Mouse (Mus musculus) midbrain, postnatal 0 days (tissue): ENCODE data around the gene Hspa12b. TPM values are rescaled to one million over a fixed set of nuclear protein-coding genes. Genes with fewer than 3 reads are reported as not detected.

Source experiments
- ATAC-seq: fragments of 200-750 bp; cut with Nextera tagmentation; 2 replicates; pipeline ENCODE4 v1.8.0; 2017; ENCODE audit warnings: moderate number of reproducible peaks, mild to moderate bottlenecking, moderate TSS enrichment, moderate library complexity; ENCODE audit not compliant: low FRiP score
- DNase-seq: peaks from one replicate; pipeline ENCODE4 v3.0.0-alpha.2; 2015; ENCODE audit warnings: low spot score
- H3K27ac ChIP-seq: fragments of 300-500 bp; sonication (generic); 2 replicates; pipeline ENCODE4 v1.5.1; 2014; ENCODE audit warnings: low read depth, mild to moderate bottlenecking, low read length, mixed read lengths
- H3K27me3 ChIP-seq: fragments of 300-500 bp; sonication (generic); 2 replicates; pipeline ENCODE4 v1.6.1; 2014; ENCODE audit warnings: low read length, control low read depth, mixed read lengths; ENCODE audit not compliant: insufficient read depth
- H3K36me3 ChIP-seq: fragments of 300-500 bp; sonication (generic); 2 replicates; pipeline ENCODE4 v1.6.1; 2014; ENCODE audit warnings: low read length, control low read depth, mixed read lengths; ENCODE audit not compliant: insufficient read depth
- H3K4me1 ChIP-seq: fragments of 300-500 bp; sonication (generic); 2 replicates; pipeline ENCODE4 v1.6.1; 2014; ENCODE audit warnings: mild to moderate bottlenecking, control low read depth, antibody characterized with exemption, low read length, mixed read lengths; ENCODE audit not compliant: insufficient read depth
- H3K4me2 ChIP-seq: fragments of 300-500 bp; sonication (generic); 2 replicates; pipeline ENCODE4 v1.6.1; 2014; ENCODE audit warnings: low read depth, mild to moderate bottlenecking, low read length, mixed read lengths; ENCODE audit not compliant: poor library complexity, severe bottlenecking
- H3K4me3 ChIP-seq: fragments of 300-500 bp; sonication (generic); 2 replicates; pipeline ENCODE4 v1.5.1; 2014; ENCODE audit warnings: low read depth, mild to moderate bottlenecking, low read length, moderate library complexity
- H3K9ac ChIP-seq: fragments of 300-500 bp; sonication (generic); replicated peaks from 2 replicates; pipeline ENCODE4 v1.6.1; 2014; ENCODE audit warnings: mild to moderate bottlenecking, low read length, moderate library complexity, mixed read lengths; ENCODE audit not compliant: poor library complexity, severe bottlenecking
- H3K9me3 ChIP-seq: fragments of 300-500 bp; sonication (generic); 2 replicates; pipeline ENCODE4 v1.6.1; 2016; ENCODE audit warnings: low read length, control low read depth
- CTCF ChIP-seq: IDR thresholded peaks from 2 replicates; pipeline ENCODE4 v1.5.1; 2016; ENCODE audit warnings: antibody characterized with exemption, mild to moderate bottlenecking
- WGBS: fragments of 180-500 bp; shearing (Covaris S2); extraction: QIAGEN DNeasy Blood & Tissue Kit; methylation state at CpG from one replicate; pipeline ENCODE4 v1.1.7; 2014; 5-methylcytosine and 5-hydroxymethylcytosine counted together
- polyA plus RNA-seq: library from polyadenylated mRNA; unstranded; fragments of >200 nt; fragmentation: Nextera tagmentation; extraction: Ambion mirVana; gene quantifications from 2 replicates; pipeline ENCODE4 v1.2.1, GENCODE M21; 2015
- total RNA-seq: library from RNA; depleted of rRNA; stranded (reverse); fragments of >200 nt; gene quantifications from 2 replicates; pipeline ENCODE4 v1.2.3, GENCODE M21; 2014

Gene Hspa12b
- total and polyA plus RNA-seq, 2 experiments from 2014 or later: 2.9 to 11.1 TPM

- Histone ChIP-seq H3K4me1 (0 out of 2 replicates have a peak, but pooled peaks cover 8% of the 10 kb centered on the region), H3K27ac (no peak overlapping the region), H3K9ac (no peak overlapping the region), H3K9me3 (no peaks in the 10 kb centered on the region), H3K36me3 (no peaks in the 10 kb centered on the region), H3K4me3 (no peak overlapping the region), H3K4me2 (no peak overlapping the region), H3K27me3 (no peaks in the 10 kb centered on the region)
- DNase-seq: no peak
- 52% methylated on average over 9 of the region's 9 CpGs for WGBS
- ATAC-seq: peak; percentile 20; the same call in 1 of the 2 replicates
- no peak for TF ChIP-seq CTCF
Observed at GRCm38 (mm10) chr2:131125964-131126815, 890 bp upstream of the Hspa12b start.

GRCm38 (mm10) chr2:131128211-131128610, 1.1 kb downstream of the Hspa12b start:
- WGBS: 82% methylated on average over 5 of the region's 5 CpGs
- Histone ChIP-seq H3K4me2 (peak overlapping the region; percentile 78; the same call in 1 of the 2 replicates), H3K27ac (no peak overlapping the region), H3K9ac (no peak overlapping the region), H3K4me1 (0 out of 2 replicates have a peak, but pooled peaks cover 8% of the 10 kb centered on the region), H3K27me3 (no peaks in the 10 kb centered on the region), H3K4me3 (no peak overlapping the region), H3K36me3 (no peaks in the 10 kb centered on the region), H3K9me3 (no peaks in the 10 kb centered on the region)
- DNase-seq: no peak
- no peak for ATAC-seq
- TF ChIP-seq CTCF: no peak

- H3K27me3 ChIP-seq: no peaks in the 10 kb centered on the region
- H3K4me2 ChIP-seq: 0 out of 2 replicates have a peak overlapping the region, but pooled peaks have one; percentile 78
- H3K9ac ChIP-seq: no peak overlapping the region
- no peak overlapping the region for H3K27ac ChIP-seq
- WGBS: 73% methylated on average over 3 of the region's 3 CpGs
- no peaks in the 10 kb centered on the region for H3K36me3 ChIP-seq
- H3K4me1 ChIP-seq: 0 out of 2 replicates have a peak, but pooled peaks cover 8% of the 10 kb centered on the region
- no peak for TF ChIP-seq CTCF
- no peak for ATAC-seq
- no peaks in the 10 kb centered on the region for H3K9me3 ChIP-seq
- no peak for DNase-seq
- no peak overlapping the region for H3K4me3 ChIP-seq
Observed at GRCm38 (mm10) chr2:131128636-131129157, 1.6 kb downstream of the Hspa12b start.

GRCm38 (mm10) chr2:131129836-131130235, 2.8 kb downstream of the Hspa12b start:
- DNase-seq (no peak), ATAC-seq (no peak)
- Histone ChIP-seq H3K9ac (no peak overlapping the region), H3K36me3 (no peaks in the 10 kb centered on the region), H3K4me3 (no peak overlapping the region), H3K27me3 (no peaks in the 10 kb centered on the region), H3K27ac (no peak overlapping the region), H3K4me1 (0 out of 2 replicates have a peak, but pooled peaks cover 8% of the 10 kb centered on the region), H3K4me2 (no peak overlapping the region), H3K9me3 (no peaks in the 10 kb centered on the region)
- no peak for TF ChIP-seq CTCF
- WGBS: 86% methylated on average over 5 of the region's 5 CpGs

- ATAC-seq (no peak), DNase-seq (no peak)
- TF ChIP-seq CTCF: no peak
- H3K36me3 ChIP-seq: no peaks in the 10 kb centered on the region
- H3K9ac ChIP-seq: no peak overlapping the region
- no peak overlapping the region for H3K27ac ChIP-seq
- H3K4me1 ChIP-seq: 0 out of 2 replicates have a peak, but pooled peaks cover 8% of the 10 kb centered on the region
- H3K4me2 ChIP-seq: no peak overlapping the region
- H3K27me3 ChIP-seq: no peaks in the 10 kb centered on the region
- H3K9me3 ChIP-seq: no peaks in the 10 kb centered on the region
- no peak overlapping the region for H3K4me3 ChIP-seq
- whole genome bisulfite sequencing: 90% methylated on average over 2 of the region's 2 CpGs
Observed at GRCm38 (mm10) chr2:131130849-131131248, 3.8 kb downstream of the Hspa12b start.
